Mouse (Mus musculus): ENCODE measurements around the gene Inpp1.

DNA sequence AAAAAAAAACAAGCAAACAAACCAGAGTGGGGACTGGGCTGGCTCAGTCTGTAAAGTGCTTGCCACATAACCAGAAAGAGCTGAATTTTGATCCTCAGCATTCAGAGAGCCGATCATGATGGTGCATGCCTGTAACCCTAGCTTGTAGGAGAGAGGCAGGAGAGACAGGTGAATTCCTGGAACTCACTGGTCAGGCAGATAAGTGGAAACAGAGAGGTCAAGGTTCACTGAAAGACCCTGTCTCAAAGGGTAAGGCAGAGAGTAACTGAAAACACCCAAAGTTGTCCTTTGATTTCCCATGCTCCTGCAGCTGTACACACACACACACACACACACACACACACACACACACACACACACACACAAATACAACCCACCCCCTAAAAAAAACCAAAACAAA lies 12.4 kb downstream of the Inpp1 start:
- TF ChIP-seq CTCF (IDR thresholded peaks at IDR 0.05) (no peak), EP300 (IDR thresholded peaks at IDR 0.05) (no peak)

All from lung, postnatal 0 days (tissue).